Mouse (Mus musculus) layer of hippocampus, adult 18-20 months (tissue): ENCODE data around the gene Cfhr1. TPM values are rescaled to one million over a fixed set of nuclear protein-coding genes. Genes with fewer than 3 reads are reported as not detected.

Source experiments
- DNase-seq, 2 experiments: peaks; one replicate each; pipeline ENCODE4 v3.0.0; 2022; ENCODE audit warnings: low spot score in 2 of 2
- long read RNA-seq: library from polyadenylated mRNA; stranded (forward); transcript quantifications from one replicate; pipeline ENCODE4 v2.0.0, GENCODE M21; 2021
- total RNA-seq, 2 experiments: library from RNA; stranded (reverse); gene quantifications; 2 replicates each; pipeline ENCODE4 v1.2.3; 2021

Gene Cfhr1
- total RNA-seq, result not detected
- long read RNA-seq, result 0 reads

- no peak for DNase-seq
Observed at GRCm38 (mm10) chr1:139560024-139560423, at the start of gene Cfhr1. TSS of gene Cfhr1 (minus strand) at chr1:139560272.

DNA sequence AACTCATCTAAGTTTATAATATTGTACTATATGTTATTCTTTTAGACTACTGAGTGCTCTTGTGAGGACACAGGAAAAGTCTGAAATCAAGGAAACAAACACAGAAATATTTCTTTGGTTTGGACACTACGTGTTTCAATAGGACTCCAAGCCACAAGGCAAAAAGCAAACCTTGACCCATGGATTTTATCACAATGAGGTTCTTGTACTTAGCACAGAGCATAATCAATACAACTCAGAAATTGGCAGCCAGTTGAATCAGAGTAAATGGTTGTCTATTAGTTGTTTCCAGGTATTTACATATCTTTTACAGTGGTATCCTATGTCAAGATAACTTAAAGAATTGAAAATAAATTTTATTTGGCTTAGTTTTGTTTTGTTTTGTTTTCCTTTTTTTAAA, 8.8 kb downstream of the Cfhr1 start:
- DNase-seq, result no peak

DNA sequence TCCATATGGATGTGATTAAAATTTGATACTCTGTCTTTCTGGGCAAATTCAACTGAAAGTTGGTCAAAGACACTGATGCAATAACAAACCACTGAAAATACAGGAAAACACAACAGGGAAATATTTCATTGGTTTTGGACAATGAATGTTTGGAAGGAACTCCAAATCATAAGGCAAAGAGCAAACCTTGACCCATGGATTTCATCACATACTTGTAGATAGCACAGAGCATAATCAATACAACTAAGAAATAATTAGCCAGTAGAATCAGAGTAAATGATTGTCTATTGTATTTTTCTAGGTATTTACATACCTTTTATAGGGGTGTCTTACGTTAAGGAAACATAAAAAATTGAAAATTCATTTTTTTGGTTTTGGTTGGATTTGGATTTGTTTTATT, 11.5 kb downstream of the Cfhr1 start:
- no peak for DNase-seq

DNA sequence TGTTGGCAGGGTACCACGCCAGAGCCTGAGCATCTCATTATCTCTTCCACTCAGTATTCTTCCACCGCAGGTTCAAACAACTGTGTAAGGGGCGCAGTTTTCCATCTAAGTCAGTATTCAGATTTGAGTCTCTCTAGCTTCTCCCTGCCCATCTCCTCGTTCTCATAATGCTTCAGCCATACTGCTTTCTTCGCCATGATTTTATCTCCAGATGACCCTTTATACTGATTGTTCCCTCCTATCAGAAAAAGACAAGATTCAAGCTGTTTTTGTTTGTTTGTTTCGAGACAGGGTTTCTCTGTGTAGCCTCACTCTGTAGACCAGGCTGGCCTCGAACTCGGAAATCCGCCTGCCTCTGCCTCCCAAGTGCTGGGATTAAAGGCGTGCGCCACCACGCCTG, 45.5 kb downstream of the Cfhr1 start:
- no peak for DNase-seq

GRCm38 (mm10) chr1:139501258-139501752, 58.8 kb downstream of the Cfhr1 start, which contains the start of gene F13b:
TSS of gene F13b (plus strand) at chr1:139501702.
- no peak for DNase-seq

DNA sequence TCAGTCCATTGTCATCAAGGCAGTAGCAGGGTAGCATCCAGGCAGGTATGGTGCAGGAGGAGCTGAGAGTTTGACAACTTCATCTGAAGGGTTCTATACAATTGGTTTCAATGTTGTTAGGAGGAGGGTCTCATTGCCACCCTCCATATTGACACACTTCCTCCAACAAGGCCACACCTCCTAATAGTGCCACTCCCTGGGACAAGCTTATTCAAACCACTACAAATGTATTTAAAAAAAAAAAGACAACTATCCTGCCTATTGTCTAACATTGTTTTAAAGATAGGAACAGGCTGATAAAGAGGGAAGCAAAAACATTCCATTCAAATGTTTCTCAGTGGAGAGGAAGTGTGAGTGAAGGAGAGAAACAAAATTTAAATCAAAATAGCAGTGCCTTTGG, 60.3 kb downstream of the Cfhr1 start:
- DNase-seq, result no peak

Other genes starting within 250 kb of the Cfhr1 start
- gene Crb1, start 183.2 kb downstream of the Cfhr1 start, total RNA-seq, result under 1 TPM; 0.56 to 0.74 TPM
- gene Zbtb41, start 138.0 kb downstream of the Cfhr1 start, total RNA-seq, result 10 to 100 TPM; 28.3 to 32.5 TPM
- under 1 TPM; 0.23 to 0.25 TPM for gene Aspm, start 105.5 kb downstream of the Cfhr1 start, total RNA-seq
- not detected for gene F13b, start 58.6 kb downstream of the Cfhr1 start, total RNA-seq
- not detected for gene Gm4788, start 221.0 kb upstream of the Cfhr1 start, total RNA-seq